Mouse (Mus musculus): ENCODE results near the gene Atf2.
"Not testable (repeated sequence)": the region's sequence is repeated elsewhere in the genome, so short reads cannot be mapped to it uniquely, and the experiment has no call there.

Atf2 gene

DNA sequence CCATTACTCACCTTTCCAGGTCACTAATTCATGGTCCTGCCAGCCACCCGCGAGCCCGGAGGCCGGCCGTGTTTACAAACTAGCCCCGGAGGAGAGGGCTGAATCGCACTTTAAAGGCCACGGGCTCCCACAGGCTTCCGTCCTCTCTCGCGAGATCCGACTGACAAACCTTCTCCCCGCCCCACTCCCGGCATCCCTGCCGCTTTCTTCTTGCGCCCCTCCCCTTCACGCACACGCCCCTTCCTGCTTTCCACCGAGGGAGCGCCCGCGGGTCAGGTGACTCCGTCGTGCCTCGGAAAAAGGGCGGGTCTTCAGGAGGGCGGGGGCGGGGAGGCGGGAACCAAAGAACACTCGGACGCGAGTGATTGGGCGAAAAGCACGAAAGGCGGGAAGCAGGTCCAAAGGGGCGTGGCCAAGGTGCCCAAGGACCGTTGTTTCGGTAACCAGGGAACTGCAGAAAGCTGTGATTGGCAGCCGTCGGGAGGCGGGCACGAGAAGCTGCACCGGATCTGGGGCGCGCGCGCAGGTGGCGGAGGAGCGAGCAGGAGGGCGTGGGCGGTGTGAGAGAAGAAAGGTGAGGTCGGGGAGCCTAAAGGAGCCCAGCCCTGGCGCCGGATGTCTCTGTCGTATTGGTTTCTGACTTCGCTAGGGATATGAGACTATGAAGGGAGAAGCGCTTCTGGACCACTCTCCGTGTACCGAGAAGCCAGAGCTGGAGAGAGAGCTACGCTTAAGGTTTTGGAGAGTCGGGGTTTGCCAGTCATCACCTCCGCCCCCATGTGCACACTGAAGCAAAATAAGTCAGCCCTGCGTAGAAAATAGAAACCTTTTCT, at the start of gene Atf2:
TSS of gene Atf2 (minus strand) at position 176 of the 833 bp plus-strand sequence.
- peak; percentile 100 for DNase-seq

- DNase-seq = no peak
These were observed 48.8 kb upstream of the Atf2 start for GRCm38 (mm10) chr2:73941281-73941680.

DNA sequence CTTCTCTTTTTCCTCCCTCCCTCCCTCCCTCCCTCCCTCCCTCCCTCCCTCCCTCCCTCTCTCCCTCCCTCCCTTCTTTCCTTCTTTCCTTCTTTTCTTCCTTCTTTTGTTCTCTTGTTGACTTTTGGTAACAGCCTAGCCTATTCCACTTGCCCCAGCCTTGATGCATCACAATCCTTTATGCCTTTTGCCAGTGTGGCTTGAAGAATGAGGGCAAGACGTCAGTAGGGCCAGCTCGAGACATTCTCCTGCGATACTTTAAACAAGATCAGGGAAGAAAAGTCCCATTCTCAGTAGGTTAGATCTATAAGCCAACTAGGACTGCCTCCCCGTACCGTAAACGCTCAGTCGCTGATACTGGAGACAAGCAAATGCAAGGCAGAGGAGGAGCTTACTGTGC, 48.0 kb upstream of the Atf2 start:
- no peak for DNase-seq

GRCm38 (mm10) chr2:73938896-73939295, 46.5 kb upstream of the Atf2 start:
- DNase-seq = no peak

DNA sequence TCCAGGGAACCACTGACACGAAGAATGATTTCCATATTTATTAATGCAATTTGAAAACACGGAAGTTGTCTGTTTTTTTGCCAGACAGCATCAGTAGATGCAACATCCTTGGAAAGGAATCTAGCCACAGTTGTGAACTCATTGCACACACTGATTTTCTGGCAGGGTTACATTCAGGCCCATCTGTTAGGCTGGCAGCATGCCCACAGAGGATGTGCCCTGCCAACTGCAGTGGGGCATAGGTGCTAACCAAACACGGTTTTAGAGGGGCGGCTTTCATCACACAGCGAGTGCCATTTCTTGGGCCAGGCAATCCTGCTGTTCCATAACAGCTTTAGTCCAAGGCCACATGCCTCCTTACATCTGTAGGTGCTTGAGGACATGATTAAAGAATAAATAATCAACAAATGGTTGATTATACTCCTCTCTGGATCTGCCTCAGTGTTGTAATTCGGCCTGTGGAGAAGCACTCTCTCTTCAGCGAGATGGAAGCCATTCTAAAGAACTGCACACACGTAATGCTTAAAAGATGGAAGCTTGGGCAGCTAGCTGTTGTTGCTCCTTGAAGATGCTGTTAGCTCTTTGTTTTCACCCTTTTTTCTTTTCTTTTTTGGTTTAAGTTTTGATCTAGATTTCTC, 40.4 kb upstream of the Atf2 start:
- peak; percentile 93 for DNase-seq

DNA sequence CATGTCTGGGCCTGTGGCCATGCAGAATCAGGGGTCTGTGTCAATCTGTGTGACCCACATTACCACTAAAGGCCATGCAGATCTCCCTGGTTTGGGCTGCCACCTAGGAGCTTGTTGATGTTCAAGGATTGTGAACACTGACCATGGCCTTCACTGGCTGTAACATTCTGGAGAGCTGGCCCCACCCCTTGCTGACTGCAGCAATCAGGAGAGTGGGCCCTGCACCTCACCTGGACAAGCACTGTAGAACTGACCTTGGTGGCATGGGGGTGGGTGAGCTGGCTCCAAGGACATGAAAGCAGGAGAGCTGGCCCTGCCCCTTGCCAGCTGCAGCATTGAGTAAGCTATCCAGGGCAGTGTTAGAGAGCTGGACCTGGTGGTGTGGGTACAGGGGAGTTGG, 35.3 kb upstream of the Atf2 start:
- no peak for DNase-seq

DNA sequence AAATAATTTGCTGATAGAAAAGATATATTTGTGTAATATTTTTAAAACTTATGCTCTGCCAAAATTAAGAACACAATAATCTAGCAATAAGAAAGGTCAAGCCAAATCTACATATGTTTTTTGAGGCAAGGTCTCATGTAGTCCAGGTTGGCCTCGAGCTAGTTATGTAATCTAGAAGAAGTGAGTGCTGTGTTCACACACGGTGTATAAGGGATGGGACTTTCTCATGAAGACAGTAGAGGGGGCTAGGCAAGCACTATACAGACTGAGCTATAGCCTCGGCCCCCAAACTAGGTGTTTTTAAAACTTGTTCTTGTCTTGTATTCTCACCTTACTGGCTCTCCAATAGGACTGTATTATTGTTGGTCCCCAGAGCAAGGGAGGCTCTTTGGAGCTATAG, 33.1 kb upstream of the Atf2 start:
- no peak for DNase-seq

GRCm38 (mm10) chr2:73925089-73925488, 32.6 kb upstream of the Atf2 start:
- DNase-seq = peak; percentile 93

GRCm38 (mm10) chr2:73919642-73920041, 27.2 kb upstream of the Atf2 start:
- DNase-seq = no peak

GRCm38 (mm10) chr2:73912264-73912663, 19.8 kb upstream of the Atf2 start:
- peak; percentile 39 for DNase-seq

DNA sequence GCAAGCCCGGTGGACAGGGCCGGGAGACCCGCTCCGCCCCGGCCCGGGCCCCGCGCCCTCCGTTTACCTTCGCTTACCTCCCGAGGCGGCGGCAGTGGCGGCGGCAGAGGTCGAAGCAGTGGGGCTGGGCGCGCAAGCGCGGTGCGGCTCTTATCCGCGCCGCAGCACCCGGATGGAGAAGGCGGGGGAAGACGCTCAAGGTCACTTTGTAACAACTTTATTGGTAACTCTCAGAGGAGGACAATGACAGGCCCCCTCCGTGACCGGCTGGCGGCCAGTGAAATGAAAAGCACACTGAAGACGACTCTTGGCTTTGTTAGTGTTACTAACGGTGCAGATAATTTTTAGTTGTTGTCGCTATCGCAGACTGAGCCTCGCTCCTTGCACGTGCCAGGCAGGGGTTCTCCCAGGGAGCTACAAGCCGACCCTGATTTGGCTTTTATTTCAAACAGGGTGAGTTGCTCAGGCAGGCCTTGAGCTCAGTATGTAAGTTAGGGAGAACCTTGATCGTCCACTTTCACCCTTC, 18.8 kb upstream of the Atf2 start, which contains the start of gene Atp5g3:
TSS of gene Atp5g3 (minus strand) at position 152 of the 526 bp plus-strand sequence.
- peak; percentile 96 for DNase-seq

- peak; percentile 77 for DNase-seq
These were observed 18.2 kb upstream of the Atf2 start for GRCm38 (mm10) chr2:73910571-73911174.

GRCm38 (mm10) chr2:73909116-73909515, 16.7 kb upstream of the Atf2 start:
- no peak for DNase-seq

GRCm38 (mm10) chr2:73904679-73905078, 12.2 kb upstream of the Atf2 start:
- DNase-seq = not testable (repeated sequence)

DNA sequence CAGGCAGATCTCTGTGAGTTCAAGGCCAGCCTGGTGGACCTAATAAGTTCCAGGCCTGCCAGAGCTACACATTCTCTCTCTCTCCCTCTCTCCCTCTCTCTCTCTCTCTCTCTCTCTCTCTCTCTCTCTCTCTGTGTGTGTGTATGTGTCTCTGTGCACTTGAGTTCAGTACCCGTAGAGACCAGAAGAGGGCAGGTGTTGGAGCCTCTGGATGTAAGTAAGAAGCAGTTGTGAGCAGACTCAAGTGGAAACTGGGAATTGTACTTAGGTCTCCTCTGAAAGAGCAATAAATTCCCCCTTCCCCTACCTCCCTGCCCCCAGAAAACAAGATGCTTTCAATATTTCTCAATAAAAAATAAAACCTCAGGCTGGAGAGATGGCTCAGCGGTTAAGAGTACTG, 11.1 kb upstream of the Atf2 start:
- DNase-seq = no peak

DNA sequence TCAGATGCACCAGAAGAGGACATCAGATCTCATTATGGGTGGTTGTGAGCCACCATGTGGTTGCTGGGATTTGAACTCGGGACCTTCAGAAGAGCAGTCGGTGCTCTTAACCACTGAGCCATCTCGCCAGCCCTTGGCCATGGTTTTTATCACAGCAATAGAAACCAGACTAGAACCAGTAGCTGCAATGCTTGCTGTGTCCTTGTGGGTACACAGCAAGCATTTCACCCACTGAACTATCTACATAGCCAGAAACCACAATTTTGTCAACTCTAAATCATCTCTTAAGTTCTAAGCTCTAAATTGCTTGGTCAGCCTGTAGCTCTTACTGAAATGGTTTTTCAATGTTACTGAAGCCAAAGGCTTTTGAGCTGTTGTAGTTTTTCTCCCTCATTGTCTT, 9.9 kb upstream of the Atf2 start:
- DNase-seq = not testable (repeated sequence)

GRCm38 (mm10) chr2:73901169-73901568, 8.7 kb upstream of the Atf2 start:
- no peak for DNase-seq

DNA sequence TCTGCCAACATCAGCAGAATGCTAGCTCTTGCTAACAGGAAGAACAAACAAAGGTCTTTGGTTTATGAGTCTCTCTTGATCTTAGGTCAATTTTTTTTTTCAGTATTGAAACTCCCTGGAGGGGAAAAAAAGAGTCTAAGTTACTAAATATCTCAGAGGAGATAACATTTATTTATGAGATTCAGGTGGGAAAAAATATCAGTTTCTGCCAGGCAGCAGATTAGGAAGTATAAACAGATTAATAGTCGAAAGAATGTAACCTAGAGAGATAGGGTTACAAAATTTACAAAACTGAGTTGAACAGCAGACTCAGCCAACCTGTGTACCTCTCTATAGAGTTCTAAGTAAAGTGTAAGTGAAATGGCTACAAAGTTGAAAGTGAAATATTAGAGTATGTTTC, 7.9 kb upstream of the Atf2 start:
- DNase-seq = no peak

DNA sequence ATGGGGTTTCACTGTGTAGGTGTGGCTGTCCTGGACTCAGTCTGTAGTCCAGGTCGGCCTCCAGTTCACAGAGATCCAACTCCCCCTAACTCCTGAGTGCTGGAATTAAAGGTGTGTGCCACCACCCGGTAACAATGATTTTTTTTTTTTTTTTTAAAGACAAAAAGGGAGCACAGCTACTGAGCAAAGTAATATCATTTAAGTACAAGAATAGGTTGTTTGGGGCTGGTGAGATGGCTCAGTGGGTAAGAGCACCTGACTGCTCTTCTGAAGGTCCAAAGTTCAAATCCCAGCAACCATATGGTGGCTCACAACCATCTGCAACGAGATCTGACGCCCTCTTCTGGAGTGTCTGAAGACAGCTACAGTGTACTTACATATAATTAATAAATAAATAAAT, 4.5 kb upstream of the Atf2 start:
- DNase-seq = not testable (repeated sequence)

- peak; percentile 54 for DNase-seq
These were observed 1.2 kb upstream of the Atf2 start for GRCm38 (mm10) chr2:73893473-73894270.

DNA sequence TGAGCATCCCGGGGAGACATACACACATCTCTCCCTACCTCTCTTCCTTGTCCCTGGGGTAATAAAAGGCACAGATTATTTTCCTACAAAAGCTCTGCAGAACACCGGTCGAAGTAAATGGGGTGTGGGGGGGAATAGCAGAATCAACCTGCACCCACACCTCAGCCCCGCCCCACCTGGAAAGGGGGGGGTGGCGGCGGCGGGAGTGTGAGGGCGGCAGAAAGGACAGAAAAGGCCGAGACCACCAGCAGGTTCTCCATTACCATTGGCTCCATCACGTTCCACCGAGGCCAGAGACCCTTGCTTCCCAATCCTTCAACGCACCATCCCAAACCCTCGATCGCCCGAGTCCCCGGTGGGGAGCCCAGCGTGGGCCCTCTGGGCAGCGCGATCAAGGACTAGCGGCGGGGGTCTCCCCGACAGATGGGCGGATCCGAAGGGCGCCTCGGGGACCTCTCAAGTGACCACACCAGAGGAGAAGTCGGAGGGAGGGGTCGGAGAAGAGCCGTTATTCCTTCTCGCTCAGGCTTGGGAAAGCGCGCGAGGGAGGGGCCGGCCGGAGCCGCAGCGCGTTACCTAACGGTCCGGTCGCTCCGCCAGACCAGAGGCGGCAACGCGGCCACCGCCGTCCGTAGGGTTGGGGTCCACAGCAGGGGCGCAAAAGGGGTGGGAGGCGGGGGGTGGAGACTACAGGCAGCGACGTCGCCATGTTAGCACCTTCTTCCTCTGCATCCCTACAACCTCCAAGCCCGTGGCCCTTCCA, 557 bp downstream of the Atf2 start:
- peak; percentile 86 for DNase-seq

GRCm38 (mm10) chr2:73885997-73886396, 6.4 kb downstream of the Atf2 start:
- DNase-seq = no peak
